Mouse (Mus musculus) heart, postnatal 0 days (tissue): Measurements from ENCODE around the gene Kdm4b. TPM values are rescaled to one million over a fixed set of nuclear protein-coding genes. Genes with fewer than 3 reads are reported as not detected.
A peak's percentile ranks its signal among the peaks of the same experiment; 100 is the strongest.

ENCODE experiments used
- ATAC-seq: fragments of 200-750 bp; cut with Nextera tagmentation; 2 replicates; pipeline ENCODE4 v1.8.0; 2017; ENCODE audit warnings: low read depth, moderate number of reproducible peaks, moderate library complexity; ENCODE audit not compliant: insufficient read depth
- DNase-seq: peaks from one replicate; pipeline ENCODE4 v3.0.0-alpha.2; 2016; ENCODE audit warnings: low spot score
- H3K27ac ChIP-seq: fragments of 300-500 bp; sonication (generic); 2 replicates; pipeline ENCODE4 v1.5.1; 2014; ENCODE audit warnings: low read depth, mild to moderate bottlenecking
- H3K27me3 ChIP-seq: fragments of 300-500 bp; sonication (generic); 2 replicates; pipeline ENCODE4 v1.6.1; 2014; ENCODE audit warnings: low read length, mixed read lengths; ENCODE audit not compliant: control insufficient read depth, insufficient read depth
- H3K36me3 ChIP-seq: fragments of 300-500 bp; sonication (generic); replicated peaks from 2 replicates; pipeline ENCODE4 v1.6.1; 2014; ENCODE audit warnings: low read length, mixed read lengths; ENCODE audit not compliant: control insufficient read depth, insufficient read depth
- H3K4me1 ChIP-seq: fragments of 300-500 bp; sonication (generic); 2 replicates; pipeline ENCODE4 v1.6.1; 2014; ENCODE audit warnings: antibody characterized with exemption; ENCODE audit not compliant: control insufficient read depth, insufficient read depth
- H3K4me2 ChIP-seq: fragments of 300-500 bp; sonication (generic); 2 replicates; pipeline ENCODE4 v1.6.1; 2014; ENCODE audit warnings: low read depth, mild to moderate bottlenecking, low read length, moderate library complexity
- H3K4me3 ChIP-seq: fragments of 300-500 bp; sonication (generic); 2 replicates; pipeline ENCODE4 v1.5.1; 2014; ENCODE audit warnings: low read depth, low read length
- H3K9ac ChIP-seq: fragments of 300-500 bp; sonication (generic); replicated peaks from 2 replicates; pipeline ENCODE4 v1.6.1; 2014; ENCODE audit warnings: low read depth, low read length, mixed read lengths
- H3K9me3 ChIP-seq: fragments of 300-500 bp; sonication (generic); replicated peaks from 2 replicates; pipeline ENCODE4 v1.6.1; 2016; ENCODE audit warnings: low read length; ENCODE audit not compliant: control insufficient read depth
- CTCF ChIP-seq: IDR thresholded peaks from 2 replicates; pipeline ENCODE4 v1.5.1; 2016; ENCODE audit warnings: antibody characterized with exemption, control low read depth, low read depth
- EP300 ChIP-seq: IDR thresholded peaks from 2 replicates; pipeline ENCODE4 v1.6.1; 2016; ENCODE audit warnings: antibody characterized with exemption, low read depth
- WGBS: fragments of 180-500 bp; shearing (Covaris S2); extraction: QIAGEN DNeasy Blood & Tissue Kit; methylation state at CpG from one replicate; pipeline ENCODE4 v1.1.7; 2014; 5-methylcytosine and 5-hydroxymethylcytosine counted together
- polyA plus RNA-seq: library from polyadenylated mRNA; unstranded; fragments of >200 nt; fragmentation: Nextera tagmentation; extraction: Ambion mirVana; gene quantifications from 2 replicates; pipeline ENCODE4 v1.2.1, GENCODE M21; 2015
- total RNA-seq: library from RNA; depleted of rRNA; stranded (reverse); fragments of >200 nt; gene quantifications from 2 replicates; pipeline ENCODE4 v1.2.3, GENCODE M21; 2014; ENCODE audit warnings: low replicate concordance

Gene Kdm4b
- total and polyA plus RNA-seq, 2 experiments from 2014 or later: 17.7 to 61.8 TPM

DNA sequence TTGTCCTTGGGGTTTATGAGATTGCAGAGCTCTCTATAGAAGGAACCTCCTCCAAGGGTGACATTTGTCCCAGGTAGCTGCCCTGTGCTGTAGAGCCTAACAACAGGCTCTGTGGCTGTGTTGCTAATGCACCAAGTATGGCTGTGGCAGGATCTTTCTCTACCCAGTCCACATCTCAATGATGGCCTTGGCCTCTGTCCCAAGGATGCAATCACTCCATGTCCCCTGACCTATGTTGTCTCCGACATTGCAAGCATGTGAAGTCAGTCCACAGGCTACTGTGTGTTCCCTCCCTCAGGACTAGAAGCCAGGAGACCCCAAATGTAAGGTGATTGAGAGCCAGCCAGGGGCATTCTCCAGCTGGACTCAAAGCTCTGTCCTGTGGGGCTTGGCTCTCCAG is 34.0 kb downstream of the Kdm4b start:
- Histone ChIP-seq H3K27me3 (no peaks in the 10 kb centered on the region), H3K9ac (no peak overlapping the region), H3K4me2 (no peak overlapping the region), H3K36me3 (peaks cover 47% of the 10 kb centered on the region), H3K4me1 (no peaks in the 10 kb centered on the region), H3K4me3 (no peak overlapping the region), H3K9me3 (no peaks in the 10 kb centered on the region), H3K27ac (no peak overlapping the region)
- TF ChIP-seq EP300 (no peak), CTCF (no peak)
- WGBS: 74% methylated on average over 1 of the region's 1 CpGs
- ATAC-seq (no peak), DNase-seq (no peak)

- ATAC-seq (no peak), DNase-seq (no peak)
- no peak overlapping the region for H3K4me3 ChIP-seq
- 64% methylated on average over 8 of the region's 8 CpGs for WGBS
- H3K36me3 ChIP-seq: peaks cover 47% of the 10 kb centered on the region
- H3K27me3 ChIP-seq: no peaks in the 10 kb centered on the region
- no peak overlapping the region for H3K9ac ChIP-seq
- no peaks in the 10 kb centered on the region for H3K9me3 ChIP-seq
- TF ChIP-seq CTCF (no peak), EP300 (no peak)
- no peak overlapping the region for H3K27ac ChIP-seq
- no peak overlapping the region for H3K4me2 ChIP-seq
- 0 out of 2 replicates have a peak, but pooled peaks cover under 1% of the 10 kb centered on the region for H3K4me1 ChIP-seq
Observed at GRCm38 (mm10) chr17:56360451-56360850, 34.6 kb downstream of the Kdm4b start.

DNA sequence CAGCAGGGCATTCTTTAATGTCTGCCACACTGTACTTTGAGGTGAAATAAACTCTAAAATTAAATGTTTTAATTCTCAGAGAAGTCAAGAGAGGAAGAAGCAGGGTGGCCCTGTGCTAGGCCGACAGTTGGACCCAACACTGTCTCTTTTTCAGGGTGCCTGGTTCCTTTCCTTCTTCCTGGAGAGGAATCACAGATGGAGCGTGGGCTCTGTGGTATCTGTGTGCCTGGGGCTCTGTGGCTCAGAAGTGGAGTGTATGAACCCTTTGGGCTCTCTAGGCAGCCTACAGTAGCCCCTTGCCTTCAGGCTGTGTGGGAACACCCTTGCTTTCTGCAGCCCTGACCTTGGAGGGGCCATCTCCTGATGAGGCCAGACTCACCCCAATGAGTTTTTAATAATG is 35.7 kb downstream of the Kdm4b start:
- ATAC-seq (no peak), DNase-seq (no peak)
- Histone ChIP-seq H3K4me2 (no peak overlapping the region), H3K4me3 (no peak overlapping the region), H3K36me3 (peaks cover 36% of the 10 kb centered on the region), H3K27ac (no peak overlapping the region), H3K9ac (no peak overlapping the region), H3K9me3 (no peaks in the 10 kb centered on the region), H3K4me1 (peaks cover 8% of the 10 kb centered on the region; the same call in 1 of the 2 replicates), H3K27me3 (no peaks in the 10 kb centered on the region)
- no peak for TF ChIP-seq CTCF
- TF ChIP-seq EP300: no peak
- 90% methylated on average over 2 of the region's 2 CpGs for WGBS

DNA sequence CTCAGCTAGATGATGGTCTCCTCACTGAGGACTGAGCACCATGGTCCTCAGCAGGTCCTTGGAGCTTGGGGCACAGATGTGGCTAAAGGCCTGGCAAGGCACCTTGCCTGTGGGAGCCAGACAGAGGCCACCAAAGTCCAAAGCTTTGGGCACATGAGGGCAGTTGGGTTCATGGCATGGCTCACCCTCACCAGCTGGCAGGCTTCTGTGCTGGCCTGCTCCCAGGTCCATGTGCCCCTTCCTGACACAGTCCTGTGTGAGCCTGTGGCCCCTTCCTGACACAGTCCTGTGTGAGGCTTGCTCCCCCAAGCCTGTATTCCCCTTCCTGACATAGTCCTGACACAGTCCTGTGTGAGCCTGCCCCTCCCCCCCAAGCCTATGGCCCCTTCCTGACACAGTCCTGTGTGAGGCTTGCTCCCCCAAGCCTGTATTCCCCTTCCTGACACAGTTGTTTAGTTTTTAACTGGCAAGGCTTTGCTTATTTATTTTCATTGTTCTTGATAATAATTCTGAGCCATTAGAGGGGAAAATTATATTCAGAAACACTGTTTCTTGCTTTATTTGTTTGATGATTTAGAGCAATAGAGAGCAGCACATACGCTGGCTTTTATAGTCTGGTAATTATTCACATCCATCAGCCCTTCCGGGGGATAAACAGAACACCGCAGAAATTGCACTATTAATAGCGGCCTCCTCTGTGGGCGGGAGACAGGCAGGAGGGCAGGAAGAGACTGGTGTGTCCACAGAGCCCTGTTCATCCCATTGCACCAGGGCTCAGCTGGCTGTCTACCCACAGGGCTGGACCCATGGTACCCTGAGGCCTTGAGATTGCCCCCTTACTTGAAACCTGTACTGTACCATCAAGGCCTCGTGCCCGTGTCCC is 40.2 kb downstream of the Kdm4b start:
- H3K9me3 ChIP-seq: no peaks in the 10 kb centered on the region
- DNase-seq: no peak
- 24% methylated on average over 7 of the region's 7 CpGs for WGBS
- peak; percentile 25; the same call in 1 of the 2 replicates for ATAC-seq
- no peak overlapping the region for H3K4me3 ChIP-seq
- no peak overlapping the region for H3K27ac ChIP-seq
- no peak overlapping the region for H3K9ac ChIP-seq
- H3K27me3 ChIP-seq: no peaks in the 10 kb centered on the region
- TF ChIP-seq CTCF: no peak
- no peak for TF ChIP-seq EP300
- no peak overlapping the region for H3K4me2 ChIP-seq
- peaks cover 8% of the 10 kb centered on the region; the same call in 1 of the 2 replicates for H3K4me1 ChIP-seq
- H3K36me3 ChIP-seq: peaks cover 39% of the 10 kb centered on the region

DNA sequence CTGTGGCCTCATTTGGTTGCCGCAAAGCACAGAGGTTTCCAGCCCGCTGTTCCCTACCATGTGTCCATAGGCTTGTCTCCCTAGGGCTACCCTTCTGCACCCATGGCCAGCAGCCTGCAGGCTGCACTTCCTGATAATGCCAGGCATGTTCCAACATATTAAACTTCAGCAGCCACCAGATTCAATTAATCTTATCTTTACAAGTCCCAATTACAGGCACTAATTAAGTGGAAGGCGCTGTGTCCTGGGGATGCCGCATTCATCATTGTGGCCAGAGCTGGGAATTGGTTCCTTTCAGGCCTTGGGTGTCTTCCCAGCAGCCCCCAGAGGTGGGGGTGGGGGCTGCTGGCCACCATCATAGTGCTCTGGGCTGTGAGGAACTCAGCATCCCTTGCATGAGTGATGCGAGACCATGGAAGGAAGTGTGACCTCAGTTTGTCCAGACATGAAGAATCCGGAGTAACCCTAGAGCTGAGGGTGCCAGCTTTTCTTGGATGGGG is 42.5 kb downstream of the Kdm4b start:
- DNase-seq (no peak), ATAC-seq (no peak)
- 89% methylated on average over 6 of the region's 6 CpGs for WGBS
- Histone ChIP-seq H3K27me3 (no peaks in the 10 kb centered on the region), H3K4me2 (no peak overlapping the region), H3K4me3 (no peak overlapping the region), H3K27ac (no peak overlapping the region), H3K36me3 (peaks cover 52% of the 10 kb centered on the region), H3K9ac (no peak overlapping the region), H3K4me1 (peaks cover 8% of the 10 kb centered on the region; the same call in 1 of the 2 replicates), H3K9me3 (no peaks in the 10 kb centered on the region)
- TF ChIP-seq EP300 (no peak), CTCF (no peak)
